Mouse (Mus musculus) heart, embryonic 10.5 days (tissue): ENCODE results near the gene Lyz2. TPM values are rescaled to one million over a fixed set of nuclear protein-coding genes. Genes with fewer than 3 reads are reported as not detected.

Experiments used
- polyA plus RNA-seq: library from polyadenylated mRNA; unstranded; fragments of >200 nt; fragmentation: Nextera tagmentation; extraction: Ambion mirVana; gene quantifications from 2 replicates; pipeline ENCODE4 v1.2.1, GENCODE M21; 2016

The Lyz2 gene
- polyA plus RNA-seq, 1 experiment from 2014 or later: 26.2 TPM

Other genes with a start within 250 kb of the Lyz2 start
- gene Lrrc10, start 237.0 kb downstream of the Lyz2 start, polyA plus RNA-seq: 26.7 and 49.9 TPM in 2 replicates
- gene Cct2, start 218.5 kb downstream of the Lyz2 start, polyA plus RNA-seq: 220 and 292 TPM in 2 replicates
- gene Frs2, start 133.8 kb downstream of the Lyz2 start, polyA plus RNA-seq: 20.0 and 23.0 TPM in 2 replicates
- 63.4 and 76.6 TPM in 2 replicates for gene Yeats4, start 57.8 kb downstream of the Lyz2 start, polyA plus RNA-seq
- gene 9530003J23Rik, start 43.6 kb downstream of the Lyz2 start, polyA plus RNA-seq: not detected in 2 replicates
- 2.3 and 11.4 TPM in 2 replicates for gene Lyz1, start 10.5 kb upstream of the Lyz2 start, polyA plus RNA-seq
- gene Cpsf6, start 97.7 kb upstream of the Lyz2 start, polyA plus RNA-seq: 128 and 138 TPM in 2 replicates